Mouse (Mus musculus): ENCODE results near the gene Psma5. TPM values are rescaled to one million over a fixed set of nuclear protein-coding genes. Genes with fewer than 3 reads are reported as not detected.
A peak's percentile ranks its signal among the peaks of the same experiment; 100 is the strongest.
"Not testable (repeated sequence)": the region's sequence is repeated elsewhere in the genome, so short reads cannot be mapped to it uniquely, and the experiment has no call there.

Gene Psma5
- polyA plus RNA-seq, 1 experiment from 2014 or later = 368 TPM

- no peaks in the 10 kb centered on the region for H3K9me3 ChIP-seq
- no peak overlapping the region for H3K27ac ChIP-seq (replicated peaks)
- H3K36me3 ChIP-seq (replicated peaks) = no peaks in the 10 kb centered on the region
- no peak for DNase-seq (ENCODE audit: low spot score)
- peaks cover 61% of the 10 kb centered on the region for H3K27me3 ChIP-seq (replicated peaks; ENCODE audit: low read depth, poor library complexity, severe bottlenecking)
- peak overlapping the region; percentile 61 for H3K4me3 ChIP-seq
- H3K4me1 ChIP-seq = peaks cover 14% of the 10 kb centered on the region
- WGBS = 82% methylated on average over 2 of the region's 2 CpGs
Measured at GRCm38 (mm10) chr3:108227521-108227920, 29.2 kb upstream of the Psma5 start.

DNA sequence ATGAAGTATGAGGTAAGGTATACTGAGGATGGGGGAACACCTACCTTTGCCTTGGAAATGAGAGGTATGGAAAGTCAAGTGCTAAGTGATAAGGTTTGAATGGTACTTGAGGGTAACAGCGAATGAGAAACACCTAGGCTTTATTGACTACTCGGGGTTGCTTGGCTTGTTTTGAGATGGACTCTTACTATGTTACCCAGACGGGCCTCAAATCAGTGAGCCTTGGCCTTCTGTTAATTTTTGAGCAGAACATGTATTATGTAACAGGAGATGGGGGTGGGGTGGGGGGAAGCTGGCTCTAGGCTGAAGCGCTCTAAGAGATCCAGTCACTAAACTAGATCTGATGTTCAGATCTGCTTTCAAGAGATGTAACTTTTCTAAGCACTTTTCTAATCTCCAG lies 25.1 kb upstream of the Psma5 start:
- Histone ChIP-seq H3K27ac (replicated peaks) (no peak overlapping the region), H3K4me3 (no peak overlapping the region), H3K4me1 (peaks cover 3% of the 10 kb centered on the region), H3K9me3 (no peaks in the 10 kb centered on the region), H3K27me3 (replicated peaks; ENCODE audit: low read depth, poor library complexity, severe bottlenecking) (peaks cover 20% of the 10 kb centered on the region), H3K36me3 (replicated peaks) (no peaks in the 10 kb centered on the region)
- DNase-seq (ENCODE audit: low spot score) = no peak
- 87% methylated on average over 4 of the region's 4 CpGs for WGBS

- not testable (repeated sequence) for H3K27me3 ChIP-seq (replicated peaks; ENCODE audit: low read depth, poor library complexity, severe bottlenecking); H3K36me3 ChIP-seq (replicated peaks); H3K9me3 ChIP-seq; H3K27ac ChIP-seq (replicated peaks); H3K4me1 ChIP-seq; DNase-seq (ENCODE audit: low spot score); H3K4me3 ChIP-seq
- 85% methylated on average over 4 of the region's 4 CpGs for WGBS
Measured at GRCm38 (mm10) chr3:108237474-108238102, 19.1 kb upstream of the Psma5 start.

- no peak overlapping the region for H3K4me3 ChIP-seq
- no peaks in the 10 kb centered on the region for H3K27me3 ChIP-seq (replicated peaks; ENCODE audit: low read depth, poor library complexity, severe bottlenecking)
- DNase-seq (ENCODE audit: low spot score) = no peak
- H3K27ac ChIP-seq (replicated peaks) = no peak overlapping the region
- no peaks in the 10 kb centered on the region for H3K9me3 ChIP-seq
- H3K4me1 ChIP-seq = no peaks in the 10 kb centered on the region
- WGBS = 90% methylated on average over 3 of the region's 3 CpGs
- H3K36me3 ChIP-seq (replicated peaks) = no peaks in the 10 kb centered on the region
Measured at GRCm38 (mm10) chr3:108241243-108241839, 15.4 kb upstream of the Psma5 start.

DNA sequence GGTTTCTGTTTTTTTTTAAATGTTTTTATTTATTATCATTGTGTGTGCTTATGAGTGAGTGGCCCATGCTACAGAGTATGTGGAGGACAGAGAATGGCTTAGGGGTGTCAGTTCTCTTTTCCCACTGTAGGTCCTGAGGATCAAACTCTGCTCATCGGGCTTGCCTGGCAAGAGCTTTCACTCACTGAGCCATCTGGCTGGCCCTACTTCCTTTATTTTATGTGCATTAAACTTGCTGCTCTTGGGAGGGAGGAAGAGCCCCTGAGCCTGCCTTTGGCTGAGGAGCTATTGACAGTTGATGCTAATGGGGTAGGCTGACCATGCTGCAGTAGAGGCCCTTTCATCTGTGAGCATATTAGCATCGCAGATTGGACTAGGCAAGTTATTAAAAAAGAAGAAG lies 9.9 kb upstream of the Psma5 start:
- no peaks in the 10 kb centered on the region for H3K27me3 ChIP-seq (replicated peaks; ENCODE audit: low read depth, poor library complexity, severe bottlenecking)
- no peak overlapping the region for H3K27ac ChIP-seq (replicated peaks)
- H3K36me3 ChIP-seq (replicated peaks) = no peaks in the 10 kb centered on the region
- H3K4me1 ChIP-seq = no peaks in the 10 kb centered on the region
- WGBS = 90% methylated on average over 2 of the region's 2 CpGs
- H3K4me3 ChIP-seq = no peak overlapping the region
- no peaks in the 10 kb centered on the region for H3K9me3 ChIP-seq
- DNase-seq (ENCODE audit: low spot score) = no peak

GRCm38 (mm10) chr3:108257831-108258500 lies 1.2 kb downstream of the Psma5 start:
- Histone ChIP-seq H3K4me3 (peak overlapping the region; percentile 99), H3K27me3 (replicated peaks; ENCODE audit: low read depth, poor library complexity, severe bottlenecking) (no peaks in the 10 kb centered on the region), H3K4me1 (peaks cover 23% of the 10 kb centered on the region), H3K27ac (replicated peaks) (peak overlapping the region; percentile 84; the same call in 1 of the 2 replicates), H3K36me3 (replicated peaks) (peaks cover 26% of the 10 kb centered on the region), H3K9me3 (no peaks in the 10 kb centered on the region)
- no peak for DNase-seq (ENCODE audit: low spot score)
- WGBS = 75% methylated on average over 3 of the region's 3 CpGs

- H3K27me3 ChIP-seq (replicated peaks; ENCODE audit: low read depth, poor library complexity, severe bottlenecking) = no peaks in the 10 kb centered on the region
- 84% methylated on average over 3 of the region's 3 CpGs for WGBS
- peaks cover 23% of the 10 kb centered on the region for H3K4me1 ChIP-seq
- DNase-seq (ENCODE audit: low spot score) = no peak
- H3K27ac ChIP-seq (replicated peaks) = no peak overlapping the region
- no peaks in the 10 kb centered on the region for H3K9me3 ChIP-seq
- no peak overlapping the region for H3K4me3 ChIP-seq
- peaks cover 34% of the 10 kb centered on the region for H3K36me3 ChIP-seq (replicated peaks)
Measured at GRCm38 (mm10) chr3:108259319-108259718, 2.6 kb downstream of the Psma5 start.

DNA sequence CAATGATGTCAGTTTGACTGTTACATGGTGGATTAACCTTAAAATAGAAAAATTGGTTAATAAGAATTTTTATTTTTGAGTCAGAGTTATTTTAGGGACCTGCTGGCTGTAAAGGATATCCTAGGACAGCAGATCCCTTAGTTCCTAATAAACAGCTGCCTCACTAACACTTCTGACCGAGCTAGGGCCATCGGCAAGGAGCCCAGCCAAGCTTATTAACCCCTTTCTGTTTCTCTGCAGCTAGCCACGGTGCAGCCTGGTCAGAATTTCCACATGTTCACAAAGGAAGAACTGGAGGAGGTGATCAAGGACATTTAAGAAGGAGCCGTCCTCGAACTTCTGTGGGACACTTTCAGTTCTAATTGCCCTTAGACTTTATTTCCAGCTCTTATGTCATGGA lies 22.8 kb downstream of the Psma5 start:
- not testable (repeated sequence) for H3K9me3 ChIP-seq; DNase-seq (ENCODE audit: low spot score); H3K4me3 ChIP-seq; H3K27ac ChIP-seq (replicated peaks); H3K27me3 ChIP-seq (replicated peaks; ENCODE audit: low read depth, poor library complexity, severe bottlenecking)
- 88% methylated on average over 5 of the region's 5 CpGs for WGBS
- H3K4me1 ChIP-seq = peaks cover 18% of the 10 kb centered on the region
- peaks cover 61% of the 10 kb centered on the region for H3K36me3 ChIP-seq (replicated peaks)

DNA sequence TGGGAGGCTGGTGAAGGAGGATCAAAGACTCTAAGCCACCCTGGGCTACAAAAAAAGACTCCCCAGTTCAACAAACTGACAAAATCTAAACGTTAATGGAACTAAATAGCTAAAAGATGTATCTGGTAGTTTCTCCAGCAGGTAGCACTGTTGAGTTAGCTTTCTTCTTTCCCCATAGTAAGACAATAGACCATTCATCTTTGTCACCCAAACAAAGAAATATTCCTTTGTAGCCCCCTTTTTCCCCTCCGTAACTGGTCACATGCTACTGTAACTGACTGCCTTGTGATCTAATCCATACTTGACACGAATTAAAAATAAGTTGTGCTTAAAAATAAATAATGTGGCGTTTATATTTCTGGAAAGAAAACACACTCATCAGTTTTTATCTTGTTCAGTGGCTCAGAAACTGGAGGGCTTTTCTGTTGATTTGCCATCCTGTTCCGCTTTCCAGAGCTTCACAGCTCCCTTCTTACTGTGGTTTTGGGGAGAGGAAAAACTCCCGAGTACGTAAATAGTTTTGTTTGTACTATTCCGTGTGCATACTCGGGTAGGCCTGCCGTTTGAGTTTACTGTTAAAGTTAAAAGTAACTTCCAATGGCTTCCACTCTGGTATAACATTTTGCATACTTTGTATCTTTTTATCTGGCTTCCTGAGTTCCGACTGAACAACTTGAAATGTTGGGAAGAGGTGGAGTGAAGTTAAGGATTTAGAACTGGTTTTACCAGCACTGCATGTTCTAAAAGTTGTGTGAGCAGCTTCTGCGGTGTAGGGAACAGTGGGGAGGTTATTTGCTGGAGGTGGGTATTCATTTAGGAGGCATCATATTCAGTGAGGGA lies 25.9 kb downstream of the Psma5 start:
- Histone ChIP-seq H3K27me3 (replicated peaks; ENCODE audit: low read depth, poor library complexity, severe bottlenecking) (peaks cover 5% of the 10 kb centered on the region; the same call in 1 of the 2 replicates), H3K4me3 (peak overlapping the region; percentile 90), H3K27ac (replicated peaks) (peak overlapping the region; percentile 91), H3K36me3 (replicated peaks) (peaks cover 30% of the 10 kb centered on the region), H3K4me1 (peaks cover 49% of the 10 kb centered on the region), H3K9me3 (no peaks in the 10 kb centered on the region)
- WGBS = 30% methylated on average over 12 of the region's 12 CpGs
- DNase-seq (ENCODE audit: low spot score) = no peak

- no peak for DNase-seq (ENCODE audit: low spot score)
- H3K4me1 ChIP-seq = peaks cover 55% of the 10 kb centered on the region
- H3K27me3 ChIP-seq (replicated peaks; ENCODE audit: low read depth, poor library complexity, severe bottlenecking) = peaks cover 5% of the 10 kb centered on the region; the same call in 1 of the 2 replicates
Measured at GRCm38 (mm10) chr3:108283241-108283561, 26.5 kb downstream of the Psma5 start.

GRCm38 (mm10) chr3:108283781-108284601 lies 27.3 kb downstream of the Psma5 start, which contains the start of gene Sort1:
Gene Sort1 (plus strand): TSS chr3:108284082.
- under 1% methylated on average over 109 of the region's 109 CpGs for WGBS
- H3K36me3 ChIP-seq (replicated peaks) = peaks cover 16% of the 10 kb centered on the region
- DNase-seq (ENCODE audit: low spot score) = peak; percentile 98
- peaks cover 63% of the 10 kb centered on the region for H3K4me1 ChIP-seq
- H3K9me3 ChIP-seq = no peaks in the 10 kb centered on the region
- H3K4me3 ChIP-seq = peak within 1 kb of the TSS; percentile 90
- peak within 1 kb of the TSS; percentile 91 for H3K27ac ChIP-seq (replicated peaks)
- H3K27me3 ChIP-seq (replicated peaks; ENCODE audit: low read depth, poor library complexity, severe bottlenecking) = peaks cover 5% of the 10 kb centered on the region; the same call in 1 of the 2 replicates

More at GRCm38 (mm10) chr3:108283241-108283561, 26.5 kb downstream of the Psma5 start:
- 15% methylated on average over 6 of the region's 6 CpGs for WGBS
- peaks cover 24% of the 10 kb centered on the region for H3K36me3 ChIP-seq (replicated peaks)
- H3K9me3 ChIP-seq = no peaks in the 10 kb centered on the region
- H3K27ac ChIP-seq (replicated peaks) = peak overlapping the region; percentile 91
- H3K4me3 ChIP-seq = peak overlapping the region; percentile 90

Data from embryonic facial prominence, embryonic 10.5 days (tissue).